Mouse (Mus musculus) spleen, adult 2 months (tissue): ENCODE results near the gene Gab2. TPM values are rescaled to one million over a fixed set of nuclear protein-coding genes. Genes with fewer than 3 reads are reported as not detected.

Source experiments
- DNase-seq, 2 experiments: peaks; one replicate each; pipeline versions ENCODE4 v3.0.0 to v3.0.0-alpha.2; 2012 to 2021; ENCODE audit warnings: low spot score in 2 of 2, low read depth in 1 of 2
- H3K27ac ChIP-seq: fragments of 200-500 bp; 2 replicates; pipeline ENCODE4 v1.5.1; 2012; ENCODE audit warnings: low read length, inconsistent platforms; ENCODE audit not compliant: insufficient read depth
- H3K27me3 ChIP-seq: fragments of 200-500 bp; 2 replicates; pipeline ENCODE4 v1.6.1; 2012; ENCODE audit warnings: mild to moderate bottlenecking, moderate library complexity, low read length, inconsistent platforms; ENCODE audit not compliant: control insufficient read depth, insufficient read depth
- H3K36me3 ChIP-seq: fragments of 200-500 bp; 2 replicates; pipeline ENCODE4 v1.6.1; 2012; ENCODE audit warnings: mild to moderate bottlenecking, low read length, inconsistent platforms; ENCODE audit not compliant: control insufficient read depth, insufficient read depth
- H3K4me1 ChIP-seq: fragments of 200-500 bp; 2 replicates; pipeline ENCODE4 v1.6.1; 2011; ENCODE audit warnings: inconsistent platforms; ENCODE audit not compliant: control insufficient read depth, insufficient read depth, insufficient read length
- H3K4me3 ChIP-seq: fragments of 200-500 bp; 2 replicates; pipeline ENCODE4 v1.5.1; 2011; ENCODE audit warnings: mild to moderate bottlenecking, inconsistent platforms; ENCODE audit not compliant: insufficient read depth, insufficient read length; ENCODE audit errors: extremely low read depth
- CTCF ChIP-seq: fragments of 200-500 bp; IDR thresholded peaks from 2 replicates; pipeline ENCODE4 v1.5.1; 2011; ENCODE audit warnings: mild to moderate bottlenecking, inconsistent platforms; ENCODE audit not compliant: insufficient read depth, insufficient read length, insufficient replicate concordance; ENCODE audit errors: extremely low read depth
- POLR2A ChIP-seq: fragments of 200-500 bp; IDR thresholded peaks from 2 replicates; pipeline ENCODE4 v1.6.1; 2011; ENCODE audit warnings: low read depth, low read length, inconsistent platforms
- WGBS: fragments of 180-500 bp; shearing (Covaris S2); methylation state at CpG from one replicate; pipeline ENCODE4 v1.1.7; 2018; 5-methylcytosine and 5-hydroxymethylcytosine counted together
- polyA plus RNA-seq: library from polyadenylated mRNA; depleted of rRNA; stranded (reverse); fragments of >200 nt; gene quantifications from 2 replicates; pipeline ENCODE4 v1.2.3, GENCODE M21; 2012; rRNA removed

The Gab2 gene
- polyA plus RNA-seq, result 8.7 and 9.2 TPM in 2 replicates

GRCm38 (mm10) chr7:97081242-97081958, at the start of gene Gab2:
TSS of gene Gab2 (plus strand) at chr7:97081586.
- Histone ChIP-seq H3K27me3 (peaks cover 6% of the 10 kb centered on the region), H3K4me1 (no peaks in the 10 kb centered on the region; the same call in 1 of the 2 replicates), H3K36me3 (no peaks in the 10 kb centered on the region), H3K27ac (peak within 1 kb of the TSS; percentile 66), H3K4me3 (peak within 1 kb of the TSS; percentile 68)
- TF ChIP-seq POLR2A (no peak), CTCF (no peak)
- DNase-seq, result peak; percentile 17 to 38
- under 1% methylated on average over 54 of the region's 83 CpGs for WGBS

GRCm38 (mm10) chr7:97032412-97032811, 49.0 kb upstream of the Gab2 start:
- TF ChIP-seq CTCF (no peak), POLR2A (no peak)
- Histone ChIP-seq H3K4me3 (no peak overlapping the region), H3K27ac (no peak overlapping the region), H3K4me1 (no peaks in the 10 kb centered on the region), H3K27me3 (no peaks in the 10 kb centered on the region), H3K36me3 (no peaks in the 10 kb centered on the region; the same call in 1 of the 2 replicates)
- DNase-seq, result no peak
- 85% methylated on average over 2 of the region's 2 CpGs for WGBS

- H3K36me3 ChIP-seq, result peaks cover 2% of the 10 kb centered on the region
- no peaks in the 10 kb centered on the region for H3K4me1 ChIP-seq
- H3K27me3 ChIP-seq, result no peaks in the 10 kb centered on the region
- no peak for DNase-seq
- no peak overlapping the region for H3K4me3 ChIP-seq
- WGBS, result 88% methylated on average over 4 of the region's 4 CpGs
- TF ChIP-seq POLR2A (no peak), CTCF (no peak)
- H3K27ac ChIP-seq, result no peak overlapping the region
These were observed 41.7 kb upstream of the Gab2 start for GRCm38 (mm10) chr7:97039641-97040040.

GRCm38 (mm10) chr7:97041868-97042449, 39.4 kb upstream of the Gab2 start:
- H3K4me1 ChIP-seq, result no peaks in the 10 kb centered on the region
- 81% methylated on average over 6 of the region's 6 CpGs for WGBS
- H3K27me3 ChIP-seq, result no peaks in the 10 kb centered on the region
- no peak for TF ChIP-seq CTCF
- no peak for TF ChIP-seq POLR2A
- peaks cover 2% of the 10 kb centered on the region for H3K36me3 ChIP-seq
- no peak for DNase-seq
- no peak overlapping the region for H3K27ac ChIP-seq
- H3K4me3 ChIP-seq, result no peak overlapping the region

- DNase-seq, result no peak
- Histone ChIP-seq H3K4me3 (no peak overlapping the region), H3K27ac (no peak overlapping the region), H3K27me3 (no peaks in the 10 kb centered on the region), H3K36me3 (peaks cover 2% of the 10 kb centered on the region), H3K4me1 (no peaks in the 10 kb centered on the region)
- TF ChIP-seq POLR2A, result no peak
- no peak for TF ChIP-seq CTCF
- WGBS, result 87% methylated on average over 1 of the region's 1 CpGs
These were observed 38.4 kb upstream of the Gab2 start for GRCm38 (mm10) chr7:97042981-97043380.

GRCm38 (mm10) chr7:97060966-97061365, 20.4 kb upstream of the Gab2 start:
- no peaks in the 10 kb centered on the region for H3K4me1 ChIP-seq
- no peaks in the 10 kb centered on the region for H3K36me3 ChIP-seq
- WGBS, result 54% methylated on average over 2 of the region's 2 CpGs
- DNase-seq, result no peak
- H3K27me3 ChIP-seq, result no peaks in the 10 kb centered on the region
- H3K4me3 ChIP-seq, result no peak overlapping the region
- TF ChIP-seq POLR2A (no peak), CTCF (no peak)
- no peak overlapping the region for H3K27ac ChIP-seq

- 84% methylated on average over 3 of the region's 3 CpGs for WGBS
- H3K4me1 ChIP-seq, result peaks cover 2% of the 10 kb centered on the region; the same call in 1 of the 2 replicates
- no peak overlapping the region for H3K4me3 ChIP-seq
- no peak for DNase-seq
- TF ChIP-seq POLR2A, result no peak
- TF ChIP-seq CTCF, result no peak
- no peak overlapping the region for H3K27ac ChIP-seq
- no peaks in the 10 kb centered on the region for H3K36me3 ChIP-seq
- H3K27me3 ChIP-seq, result no peaks in the 10 kb centered on the region
These were observed 9.9 kb upstream of the Gab2 start for GRCm38 (mm10) chr7:97071512-97071911.
